In the genomic region with DNA sequence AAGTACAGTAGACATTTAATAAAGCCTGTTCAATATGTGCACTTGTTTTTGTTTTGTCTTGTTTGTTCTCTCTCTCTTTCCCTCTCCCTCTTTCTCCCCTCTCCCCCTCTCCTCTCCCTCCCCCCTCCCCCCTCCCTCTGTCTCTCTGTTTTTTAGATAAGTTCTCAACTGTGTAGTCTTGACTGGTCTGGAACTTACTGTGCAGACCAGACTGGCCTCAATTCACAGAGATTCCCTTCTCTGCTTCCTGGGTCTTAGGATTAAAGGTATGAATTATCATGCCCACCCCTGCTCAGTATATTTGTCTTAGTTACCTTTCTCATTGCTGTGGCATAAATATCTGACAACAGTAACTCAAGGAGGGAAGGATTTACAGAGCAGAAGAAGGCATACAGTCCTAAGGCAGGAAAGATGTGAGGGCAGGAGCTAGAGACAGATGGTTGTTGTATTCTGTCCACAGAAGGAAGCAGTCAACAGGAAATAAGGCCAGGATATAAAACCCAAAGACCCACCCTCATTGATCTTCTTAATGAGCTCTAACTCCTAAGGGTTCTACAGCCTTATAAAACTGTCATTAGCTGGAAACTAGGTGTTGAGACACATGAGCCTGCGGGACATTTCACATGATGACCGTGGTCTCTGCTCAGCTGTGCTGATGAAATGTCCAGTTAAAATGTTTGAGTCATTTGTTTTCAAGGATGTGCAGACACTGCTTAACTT, we compare ENCODE assay signal across 21 mouse cellular contexts. TPM values are rescaled to one million over a fixed set of nuclear protein-coding genes. Genes with fewer than 3 reads are reported as not detected.
DNase-seq lines count a peak whose midpoint lies in the region; TF ChIP-seq lines count a peak whose summit lies in the region.
"Had no signal": no experiment of that assay in that cellular context is flagged by ENCODE, and none has a peak within 500 bp of the region (broad histone marks: within the 10 kb centered on the region; RNA-seq: fewer than 3 reads in every experiment).

No protein-coding gene starts in this region.

- H3K9me3 ChIP-seq in embryonic facial prominence, embryonic 10.5 days, result no peaks in the 10 kb centered on the region
- H3K9me3 ChIP-seq: forebrain, embryonic 13.5 days; hindbrain, embryonic 13.5 days; liver, embryonic 15.5 days; midbrain, embryonic 15.5 days; neural tube, embryonic 12.5 days had no signal

- no peak overlapping the region for H3K27ac ChIP-seq in embryonic facial prominence, embryonic 10.5 days (replicated peaks)
- H3K27ac ChIP-seq in left cerebral cortex, adult 2 months, result no peak overlapping the region
- H3K27ac ChIP-seq: forebrain, embryonic 13.5 days; heart, adult 2 months; hindbrain, embryonic 13.5 days; liver, embryonic 15.5 days; macrophage; midbrain, embryonic 15.5 days; neural tube, embryonic 12.5 days had no signal

- H3K4me1 ChIP-seq in embryonic facial prominence, embryonic 10.5 days, result no peaks in the 10 kb centered on the region

- H3K27me3 ChIP-seq in embryonic facial prominence, embryonic 10.5 days (replicated peaks; ENCODE audit: low read depth, poor library complexity, severe bottlenecking), result no peaks in the 10 kb centered on the region
- H3K27me3 ChIP-seq: forebrain, embryonic 13.5 days; hindbrain, embryonic 13.5 days; liver, embryonic 15.5 days; midbrain, embryonic 15.5 days; neural tube, embryonic 12.5 days had no signal

- WGBS in embryonic facial prominence, embryonic 10.5 days, result 96% methylated on average over 2 of the region's 2 CpGs

- H3K36me3 ChIP-seq in embryonic facial prominence, embryonic 10.5 days (replicated peaks), result no peaks in the 10 kb centered on the region
- H3K36me3 ChIP-seq: hindbrain, embryonic 13.5 days; liver, embryonic 15.5 days; midbrain, embryonic 15.5 days; neural tube, embryonic 12.5 days had no signal

- intact Hi-C loops in left cerebral cortex, adult 2 months (cut with DNase I), result no loop called here

- DNase-seq in kidney, adult 11 months, result peak; percentile 6
- no peak for DNase-seq in kidney, postnatal 25 days
- peak; percentile 47 for DNase-seq in 416B (ENCODE audit: low read depth)
- DNase-seq in kidney, adult 9 months, result peak; percentile 26
- DNase-seq in kidney, postnatal 14 days, result peak; percentile 33
- DNase-seq in embryonic facial prominence, embryonic 10.5 days (ENCODE audit: low spot score), result no peak
- no peak for DNase-seq in left cerebral cortex, adult 2 months (ENCODE audit: extremely low spot score in 1 of 2, low spot score in 2 of 2)
- DNase-seq: adrenal gland, postnatal 10 days; cerebellum, adult 2 months; cerebellum, postnatal 36 days; embryo, embryonic 11 days; gastrocnemius, postnatal 25 days; heart, adult 2 months; layer of hippocampus, adult 9-11 months; right cerebral cortex, postnatal 14 days had no signal

- no peak for TF ChIP-seq CTCF in left cerebral cortex, adult 2 months (IDR thresholded peaks at IDR 0.05)

- no peak overlapping the region for H3K4me3 ChIP-seq in embryonic facial prominence, embryonic 10.5 days
- no peak overlapping the region for H3K4me3 ChIP-seq in left cerebral cortex, adult 2 months
- H3K4me3 ChIP-seq: forebrain, embryonic 13.5 days; heart, adult 2 months; hindbrain, embryonic 13.5 days; liver, embryonic 15.5 days; midbrain, embryonic 15.5 days; neural tube, embryonic 12.5 days had no signal

RNA-seq across cellular contexts. Expression of gene Ggps1, which starts 47.0 kb away (rescaled TPM):
- polyA plus RNA-seq in embryonic facial prominence, embryonic 10.5 days (2016; fragmentation: Nextera tagmentation; extraction: Ambion mirVana), result 60.7 and 61.0 TPM in 2 replicates
- total RNA-seq in left cerebral cortex, adult 2 months (2021), result 10 to 100 TPM; 65.7 to 66.6 TPM

RNA-seq across cellular contexts. Expression of gene Arid4b, which starts 47.3 kb away (rescaled TPM):
- 78.5 and 79.2 TPM in 2 replicates for polyA plus RNA-seq in embryonic facial prominence, embryonic 10.5 days (2016; fragmentation: Nextera tagmentation; extraction: Ambion mirVana)
- total RNA-seq in left cerebral cortex, adult 2 months (2021), result 10 to 100 TPM; 49.3 to 54.6 TPM

Comparison
In these comparisons a context has a peak if more than half of its experiments do, and no peak if none do; other contexts are left out.
1. DNase-seq: peak in kidney, adult 11 months (single experiment), 416B (single experiment), kidney, adult 9 months (single experiment) and kidney, postnatal 14 days (single experiment); none in kidney, postnatal 25 days (0 of 2), embryonic facial prominence, embryonic 10.5 days (single experiment) and left cerebral cortex, adult 2 months (0 of 2).